Mouse (Mus musculus) gonadal fat pad, adult 2 months (tissue): ENCODE data around the gene Ccdc63. TPM values are rescaled to one million over a fixed set of nuclear protein-coding genes. Genes with fewer than 3 reads are reported as not detected.
"Not testable (repeated sequence)": the region's sequence is repeated elsewhere in the genome, so short reads cannot be mapped to it uniquely, and the experiment has no call there.

Experiments used
- DNase-seq: peaks from one replicate; pipeline ENCODE4 v3.0.0-alpha.2; 2012; ENCODE audit warnings: low read depth
- polyA plus RNA-seq: library from polyadenylated mRNA; depleted of rRNA; stranded (reverse); fragments of >200 nt; gene quantifications from 2 replicates; pipeline ENCODE4 v1.2.3, GENCODE M21; 2012; rRNA removed

Gene Ccdc63
- 0.41 and 0.69 TPM in 2 replicates for polyA plus RNA-seq

DNA sequence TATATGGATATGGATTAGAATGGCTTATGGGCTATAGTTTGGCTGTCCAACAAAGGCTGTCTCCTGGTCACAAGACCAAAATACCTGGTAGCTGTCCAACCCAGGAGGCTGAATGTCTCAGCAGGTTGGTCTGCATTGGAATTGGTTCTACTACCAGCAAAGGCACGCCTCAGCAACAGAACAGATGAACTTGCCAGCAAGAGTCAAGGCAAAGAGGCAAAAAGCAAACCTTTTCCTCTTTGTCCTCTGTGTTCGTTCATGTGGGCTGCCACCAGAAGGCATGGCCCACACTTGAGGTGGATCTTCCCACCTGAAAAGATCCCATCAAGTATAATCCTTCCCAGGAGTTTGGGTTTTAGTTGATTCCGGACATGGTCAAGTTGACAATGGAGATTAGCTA, at the start of gene Ccdc63:
Gene Ccdc63, minus strand, starts transcription at position 101 of the 400 bp plus-strand sequence.
- no peak for DNase-seq

DNA sequence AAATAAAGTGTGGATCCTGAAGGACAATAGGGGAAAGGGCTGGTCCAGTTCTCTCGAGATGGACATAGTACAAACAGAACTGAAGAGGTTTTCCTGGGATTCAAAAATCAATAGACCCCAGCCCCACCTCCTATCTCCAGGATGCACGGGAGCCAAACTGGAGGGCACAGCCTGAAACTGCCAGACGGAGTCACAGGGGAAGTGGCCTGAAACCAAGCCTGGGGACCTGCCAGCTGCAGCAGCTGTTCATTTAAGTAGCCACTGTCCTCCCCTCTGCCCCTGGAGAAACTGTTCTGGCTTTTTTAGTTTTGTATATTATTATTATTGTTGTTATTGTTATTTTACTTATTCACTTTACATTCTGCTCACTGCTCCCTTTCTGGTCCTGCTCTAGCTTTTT, 48.5 kb upstream of the Ccdc63 start:
- DNase-seq = no peak

DNA sequence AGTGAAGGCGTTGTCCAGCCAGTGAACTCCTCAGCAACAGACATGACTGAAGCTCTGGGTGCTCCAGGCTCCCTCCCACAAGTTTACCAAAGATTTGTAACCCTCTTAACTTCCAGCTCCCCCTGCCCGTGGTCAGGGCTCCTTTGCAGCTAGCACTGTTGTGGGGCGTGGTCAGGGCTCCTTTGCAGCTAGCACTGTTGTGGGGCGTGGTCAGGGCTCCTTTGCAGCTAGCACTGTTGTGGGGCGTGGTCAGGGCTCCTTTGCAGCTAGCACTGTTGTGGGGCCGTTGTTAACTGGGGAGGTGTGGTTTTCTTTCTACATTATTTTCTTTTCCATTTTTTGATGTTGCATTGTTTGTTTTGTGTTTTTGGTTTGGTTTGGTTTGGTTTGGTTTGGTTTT, 44.2 kb upstream of the Ccdc63 start:
- DNase-seq = not testable (repeated sequence)

DNA sequence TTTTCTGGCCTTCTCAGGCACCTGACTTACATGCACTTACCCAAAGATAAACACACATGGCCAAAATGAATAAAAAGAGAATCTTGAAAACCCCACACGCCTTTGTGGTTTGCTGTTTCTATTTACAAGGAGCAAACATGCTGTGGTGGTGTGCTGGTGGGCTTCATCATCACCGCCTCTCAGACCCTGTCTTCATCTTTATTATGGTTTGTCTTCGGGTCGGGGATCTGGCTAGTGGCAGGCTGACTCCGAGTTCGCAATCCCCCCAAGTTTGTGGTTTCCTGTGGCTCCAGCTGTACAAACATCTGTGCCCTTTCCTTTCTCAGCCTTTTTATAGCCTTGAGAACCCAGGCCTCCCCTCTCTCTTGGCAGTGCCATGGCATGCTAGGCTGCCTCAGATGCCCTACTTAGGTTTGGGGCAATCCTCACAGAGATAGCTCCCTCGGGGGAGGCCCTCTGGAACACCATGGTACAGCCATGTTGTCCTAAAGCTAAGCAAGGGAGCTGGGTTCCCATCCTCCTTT, 43.7 kb upstream of the Ccdc63 start:
- no peak for DNase-seq

DNA sequence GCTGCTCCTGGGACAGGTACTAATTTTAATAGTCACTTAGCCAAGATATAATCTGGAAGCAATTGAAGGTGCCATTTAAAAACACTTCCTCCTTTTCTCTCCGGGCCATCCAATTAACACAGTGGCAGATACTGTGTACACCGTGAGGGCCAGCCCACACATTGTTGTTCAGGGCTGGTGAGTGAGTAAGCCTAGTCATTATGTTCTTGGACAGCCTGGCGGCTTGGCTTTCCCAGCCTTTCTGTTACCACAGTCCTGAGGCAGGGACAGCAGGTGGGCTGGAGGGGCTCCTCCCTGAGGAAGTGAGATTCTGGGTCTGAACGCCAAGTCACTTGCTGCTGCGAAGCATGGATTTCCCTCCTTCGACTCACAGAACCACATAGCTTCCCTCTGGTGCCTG, 39.0 kb upstream of the Ccdc63 start:
- DNase-seq = no peak

DNA sequence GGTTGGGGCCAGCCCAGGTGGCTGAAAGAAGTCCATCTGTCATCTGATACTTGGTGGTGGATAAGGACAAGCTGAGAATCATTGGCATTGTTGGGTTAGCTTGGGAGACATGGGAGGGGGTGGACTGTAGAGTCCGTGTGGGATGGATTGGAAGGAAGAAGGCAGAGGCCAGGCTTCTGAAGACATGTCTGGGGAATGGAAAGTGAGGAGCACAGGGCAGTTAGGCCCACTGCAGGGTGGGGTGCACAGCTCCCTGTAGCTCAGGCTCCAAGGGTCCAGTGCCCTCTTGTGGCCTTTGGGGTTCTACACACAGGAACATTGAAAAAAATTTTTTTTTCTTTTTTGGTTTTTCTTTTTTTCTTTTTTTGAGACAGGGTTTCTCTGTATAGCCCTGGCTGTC, 35.8 kb upstream of the Ccdc63 start:
- DNase-seq = no peak

DNA sequence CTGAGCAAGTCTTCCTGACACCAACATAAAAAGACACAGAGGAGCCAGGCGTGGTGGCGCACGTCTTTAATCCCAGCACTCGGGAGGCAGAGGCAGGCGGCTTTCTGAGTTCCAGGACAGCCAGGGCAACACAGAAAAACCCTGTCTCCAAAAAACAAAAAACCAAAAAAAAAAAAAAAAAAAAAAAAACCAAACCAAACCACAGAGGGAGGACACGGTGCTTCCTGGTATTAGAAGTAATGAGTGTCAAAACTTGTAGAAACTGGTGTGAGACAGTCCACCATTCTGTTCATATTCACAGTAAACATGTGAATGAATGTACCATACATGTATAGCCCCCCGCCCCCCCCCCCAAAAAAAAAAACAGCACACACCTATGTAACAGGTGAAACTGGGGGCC, 35.3 kb upstream of the Ccdc63 start:
- DNase-seq = no peak

DNA sequence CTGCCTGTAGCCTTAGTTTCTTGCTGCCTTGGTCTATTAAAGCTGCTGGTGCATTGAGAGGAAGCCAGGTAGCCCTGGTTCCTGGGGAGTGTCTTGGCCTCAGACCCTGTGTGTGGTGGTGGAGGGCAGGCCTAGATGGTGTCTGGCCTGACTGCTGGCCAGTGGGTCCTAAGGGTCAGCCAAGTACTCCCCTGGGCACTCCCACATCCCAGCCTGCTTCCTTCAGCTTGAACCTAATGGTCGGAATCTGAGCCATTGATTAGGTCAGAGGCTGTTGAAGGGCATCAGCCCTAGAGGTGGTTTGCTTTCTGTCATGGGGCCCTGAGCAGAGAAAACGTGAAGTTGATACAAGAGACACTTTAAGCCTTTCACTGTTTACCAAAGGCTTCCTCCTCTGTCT, 34.8 kb upstream of the Ccdc63 start:
- DNase-seq = no peak

DNA sequence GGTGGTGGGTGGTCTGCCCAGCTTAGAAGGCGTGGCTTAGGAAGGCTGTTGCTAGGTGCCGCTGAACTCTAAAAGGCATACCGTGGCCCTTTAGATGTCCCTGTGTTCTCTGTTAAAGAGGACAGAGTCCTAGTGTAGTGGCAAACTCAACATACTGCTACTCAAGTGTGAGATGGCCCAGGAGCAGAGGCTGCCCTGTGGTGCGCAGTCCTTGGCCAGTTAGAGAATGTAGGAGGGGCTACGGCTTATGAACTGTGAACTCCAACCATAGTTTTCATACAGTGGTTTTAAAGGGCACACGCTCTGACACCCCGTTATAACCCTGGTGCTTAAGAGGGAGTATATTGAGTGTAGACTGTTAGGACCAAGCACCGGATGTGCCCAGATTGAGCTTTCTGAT, 30.4 kb upstream of the Ccdc63 start:
- no peak for DNase-seq

DNA sequence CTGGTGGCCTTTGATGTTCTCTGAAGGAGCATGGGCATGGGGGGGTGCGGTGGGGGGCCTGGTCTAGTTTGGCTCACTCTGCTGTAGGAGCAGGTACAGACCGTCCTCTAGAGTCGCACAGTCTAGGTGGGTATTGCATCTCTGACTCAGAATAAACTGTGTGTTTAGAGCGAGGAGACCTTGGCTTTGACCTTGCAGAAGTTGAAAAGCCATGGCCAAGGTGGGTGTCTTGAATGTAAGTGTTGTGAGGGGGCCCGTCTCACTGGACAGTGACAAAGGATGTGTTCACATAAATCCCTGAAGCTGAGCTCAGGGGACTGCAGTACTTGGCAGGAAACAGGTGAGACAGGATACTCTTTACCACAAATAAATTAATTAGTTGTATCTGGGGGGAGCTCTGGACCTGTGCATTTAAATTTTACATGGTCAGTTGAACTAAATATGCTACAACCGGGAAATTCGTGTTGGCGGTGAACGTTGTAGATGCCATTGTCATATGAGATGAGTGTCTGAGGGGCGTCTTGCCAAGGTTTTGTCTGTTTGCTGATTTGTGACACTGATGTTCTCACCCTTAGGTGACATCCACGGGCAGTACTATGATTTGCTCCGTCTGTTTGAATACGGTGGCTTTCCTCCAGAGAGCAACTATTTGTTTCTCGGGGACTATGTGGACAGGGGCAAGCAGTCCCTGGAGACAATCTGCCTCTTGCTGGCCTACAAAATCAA, 27.9 kb upstream of the Ccdc63 start:
- DNase-seq = no peak

DNA sequence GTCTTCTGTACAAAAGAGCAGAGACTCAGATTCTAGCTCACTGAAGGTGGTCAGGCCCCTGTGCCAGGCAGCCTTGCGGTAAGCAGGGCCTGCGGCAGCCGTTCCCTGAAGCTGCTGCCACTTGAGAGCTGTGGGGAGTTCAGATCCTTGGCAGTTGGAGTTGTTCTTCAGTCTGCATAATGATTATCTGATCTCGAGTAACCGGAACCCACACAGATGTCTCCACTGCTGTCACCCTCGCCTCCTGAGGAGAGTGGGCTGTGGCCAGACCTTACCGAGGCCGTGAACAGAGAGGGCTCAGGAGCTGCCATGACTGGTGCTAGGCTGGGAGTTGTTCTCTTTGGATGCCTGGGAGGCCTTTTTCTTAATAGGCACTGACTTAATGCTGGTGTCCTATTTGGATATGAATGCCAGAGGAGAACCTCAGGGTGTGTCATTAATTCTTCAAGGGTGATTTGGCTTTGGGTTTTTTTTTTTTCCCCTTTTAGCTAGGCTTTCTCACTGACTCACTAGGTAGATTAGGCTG, 26.1 kb upstream of the Ccdc63 start:
- no peak for DNase-seq

DNA sequence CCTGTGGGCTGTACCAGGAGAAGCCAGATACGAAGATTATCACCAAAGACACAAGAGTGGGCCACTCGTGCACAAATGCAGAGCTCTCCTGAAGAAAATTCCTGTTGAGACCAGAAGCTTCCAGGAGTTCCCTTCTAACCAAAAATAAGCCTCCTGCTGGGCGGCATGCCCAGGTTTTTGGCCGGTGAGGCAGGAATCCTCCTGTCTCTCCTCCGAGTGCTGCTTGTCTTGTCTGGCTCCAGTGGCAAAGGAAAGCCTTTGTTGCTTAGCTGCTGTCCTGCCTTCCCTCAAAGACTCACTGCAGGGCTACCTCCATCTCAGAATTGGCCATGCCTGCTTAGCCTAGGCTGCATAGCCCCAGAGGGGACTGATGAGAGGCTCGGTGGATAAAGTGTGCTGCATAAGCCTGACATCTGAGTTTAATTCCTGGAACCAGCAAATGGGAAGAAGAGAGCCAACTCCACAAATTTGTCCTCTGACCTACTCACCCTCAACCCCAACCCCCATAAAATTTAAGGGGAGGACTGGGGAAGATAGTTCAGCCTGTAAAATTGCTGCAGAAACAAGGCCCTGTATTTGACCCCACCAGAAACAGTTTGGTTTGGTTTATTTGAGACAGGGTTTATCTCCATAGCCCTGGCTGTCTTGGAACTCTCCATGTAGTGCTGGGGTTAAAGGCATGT, 24.8 kb upstream of the Ccdc63 start:
- no peak for DNase-seq

DNA sequence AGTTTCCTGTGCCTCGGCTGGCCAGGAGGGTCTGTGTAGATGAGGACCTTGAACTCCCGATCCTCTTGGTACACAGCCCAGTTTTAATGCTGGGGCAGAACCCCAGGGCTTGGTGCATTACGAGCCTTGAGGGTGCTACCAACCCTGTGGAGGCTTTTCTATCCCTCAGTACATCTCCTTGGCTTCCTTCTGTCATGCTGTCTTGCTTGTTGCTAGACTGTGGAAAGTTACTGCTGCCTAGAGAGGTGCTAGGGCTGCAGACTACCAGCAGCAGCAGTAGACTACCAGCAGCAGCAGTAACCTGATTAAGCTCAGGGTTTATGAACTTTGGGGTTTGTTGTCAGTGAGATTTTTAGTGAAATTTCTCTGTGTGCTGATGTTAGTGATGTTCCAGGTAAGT, 23.4 kb upstream of the Ccdc63 start:
- DNase-seq = no peak

DNA sequence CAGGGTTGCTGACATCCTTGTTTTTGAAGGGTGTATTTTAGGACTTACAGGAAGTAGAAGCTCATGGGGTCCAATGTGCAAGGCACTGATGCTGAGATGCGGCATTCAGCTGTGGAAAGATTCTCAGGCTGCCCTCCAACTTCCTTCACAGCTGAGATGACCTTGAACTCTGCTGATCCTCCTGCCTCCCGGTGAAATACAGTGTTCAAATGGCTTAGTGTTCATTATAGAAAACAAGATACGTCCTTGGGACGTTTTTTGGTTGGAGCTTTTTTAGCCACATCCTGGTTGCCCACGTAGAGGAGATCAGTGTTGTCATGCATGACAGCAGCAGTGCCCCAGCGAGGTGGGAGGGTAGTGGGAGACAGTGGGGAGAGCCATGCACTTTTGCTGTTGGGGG, 22.6 kb upstream of the Ccdc63 start:
- DNase-seq = no peak

DNA sequence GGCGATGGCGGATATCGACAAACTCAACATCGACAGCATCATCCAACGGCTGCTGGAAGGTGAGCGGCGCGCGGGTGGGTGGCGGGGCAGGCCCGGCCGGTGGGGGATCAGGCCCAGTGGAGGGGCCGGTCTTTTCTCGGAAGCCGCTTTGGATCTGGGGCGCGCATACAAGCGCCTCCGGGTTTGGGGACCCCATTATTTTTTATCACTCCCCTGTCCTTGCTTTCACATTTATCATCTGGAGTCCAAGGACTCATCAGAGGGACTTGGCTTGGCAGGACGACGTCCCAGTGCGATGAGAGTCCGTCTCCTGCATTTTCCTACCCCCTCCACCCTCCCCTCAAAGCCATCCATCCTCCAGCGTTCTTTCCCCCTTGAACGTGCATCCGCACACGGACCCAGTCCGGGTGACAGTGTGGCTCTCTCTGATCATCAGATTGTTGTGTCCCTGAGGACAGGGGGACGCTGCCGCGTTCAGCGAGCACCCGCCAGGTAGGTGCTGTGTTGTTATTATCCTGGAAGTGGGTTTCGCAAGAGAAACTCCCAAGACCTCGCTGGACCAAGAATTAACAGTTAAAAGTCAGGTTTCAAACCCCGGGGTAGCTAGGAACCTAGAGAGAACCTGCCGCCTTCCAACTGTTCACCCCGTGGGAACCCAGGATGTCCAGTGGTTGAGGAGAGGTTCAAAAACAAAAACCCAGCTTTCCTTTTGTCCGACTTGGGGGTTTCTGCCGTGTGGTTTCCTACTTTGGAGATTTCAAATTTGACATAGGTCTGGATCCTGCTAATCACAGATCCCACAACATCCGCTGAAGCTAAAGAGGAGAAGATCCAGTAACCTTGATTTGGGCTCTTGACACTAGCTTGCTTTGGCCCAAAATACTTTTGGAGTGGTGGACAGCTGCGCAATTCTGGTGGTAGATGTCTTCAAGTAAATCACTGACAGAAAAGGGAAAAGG, 18.2 kb upstream of the Ccdc63 start:
- no peak for DNase-seq

DNA sequence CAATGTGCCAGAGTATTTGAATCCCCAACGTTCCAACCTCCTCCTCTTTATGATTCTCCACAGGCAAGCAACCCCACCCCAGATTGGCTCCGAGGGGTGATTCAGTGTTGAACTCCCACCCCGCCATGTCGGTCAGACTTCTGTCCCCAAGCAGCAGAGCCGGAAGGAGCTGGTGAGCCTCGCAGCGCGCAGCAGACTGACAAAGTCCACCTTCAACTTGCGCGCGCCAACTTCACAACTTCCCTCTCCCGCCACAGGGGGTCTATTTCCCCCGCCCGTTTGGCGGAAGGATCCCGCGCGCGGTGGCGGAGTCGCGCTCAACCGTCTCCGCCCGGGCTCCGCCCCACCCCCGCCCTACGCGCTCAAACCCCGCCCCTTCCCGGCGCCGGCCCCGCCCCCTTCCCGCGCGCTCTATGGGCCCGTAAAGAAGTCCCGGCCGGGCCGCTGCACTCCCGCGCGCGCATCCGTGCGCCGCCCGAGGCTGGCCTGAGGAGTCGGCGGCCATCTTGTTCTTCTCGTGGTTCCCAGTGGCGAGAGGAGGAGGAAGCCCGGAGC, 17.3 kb upstream of the Ccdc63 start, which contains the start of gene Ppp1cc:
Gene Ppp1cc, plus strand, starts transcription at position 452 of the 555 bp plus-strand sequence.
- no peak for DNase-seq

DNA sequence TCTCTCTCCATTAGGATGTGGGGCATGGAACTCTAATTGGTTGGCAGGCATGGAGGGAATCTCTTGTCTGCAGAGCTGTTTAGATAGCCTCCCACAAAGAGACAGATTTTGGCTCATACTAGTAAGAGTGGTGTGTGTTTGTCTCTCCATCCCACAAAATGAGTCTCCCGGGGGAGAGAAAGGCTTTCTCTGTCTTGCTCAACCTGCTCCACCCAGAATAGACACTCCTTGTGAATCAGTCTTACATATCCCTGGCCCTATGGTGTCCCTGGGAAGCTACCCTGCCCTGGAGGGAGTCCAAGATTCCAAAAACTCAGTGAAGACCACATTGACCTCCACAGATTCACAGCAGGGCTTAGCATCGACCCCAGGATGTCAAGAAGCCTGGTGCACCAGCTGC, 15.9 kb upstream of the Ccdc63 start:
- no peak for DNase-seq

DNA sequence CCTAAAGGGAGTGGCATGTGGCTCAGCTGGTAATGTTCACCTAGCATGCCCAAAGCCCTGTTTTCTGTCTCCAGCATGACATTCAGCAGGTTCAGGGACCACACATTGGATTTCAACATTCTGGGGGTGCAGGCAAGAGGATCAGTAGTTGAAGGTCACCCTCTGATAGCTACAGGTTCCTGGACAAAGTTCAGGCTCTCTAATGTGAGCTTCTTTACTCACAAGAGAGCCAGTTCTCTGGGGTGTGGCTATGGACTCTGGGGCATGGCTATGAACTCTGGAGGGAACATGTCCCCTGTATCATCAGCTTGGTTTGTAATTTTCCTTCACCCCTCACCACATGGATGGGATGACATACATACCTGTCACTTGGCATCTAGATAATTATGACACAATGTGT, 15.0 kb upstream of the Ccdc63 start:
- DNase-seq = no peak

DNA sequence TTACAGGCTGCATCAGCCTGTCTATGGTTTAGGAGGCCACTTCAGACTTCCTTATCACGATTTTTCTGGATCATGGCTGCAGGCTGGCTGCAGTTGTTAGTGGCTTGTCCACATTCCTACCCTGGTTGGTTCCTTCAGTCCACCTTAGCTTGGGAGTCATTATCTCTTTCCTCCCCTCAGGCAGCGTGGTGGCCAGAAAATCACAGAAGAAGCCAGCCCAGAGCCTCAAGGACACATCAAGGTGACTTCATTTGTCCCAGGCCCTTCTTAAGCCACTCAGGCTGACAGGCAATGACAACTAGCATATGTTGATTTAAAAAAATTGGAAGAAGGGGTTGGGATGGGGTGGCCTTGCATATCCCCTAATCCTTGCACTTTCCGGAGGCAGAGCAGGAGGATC, 14.2 kb upstream of the Ccdc63 start:
- DNase-seq = no peak

DNA sequence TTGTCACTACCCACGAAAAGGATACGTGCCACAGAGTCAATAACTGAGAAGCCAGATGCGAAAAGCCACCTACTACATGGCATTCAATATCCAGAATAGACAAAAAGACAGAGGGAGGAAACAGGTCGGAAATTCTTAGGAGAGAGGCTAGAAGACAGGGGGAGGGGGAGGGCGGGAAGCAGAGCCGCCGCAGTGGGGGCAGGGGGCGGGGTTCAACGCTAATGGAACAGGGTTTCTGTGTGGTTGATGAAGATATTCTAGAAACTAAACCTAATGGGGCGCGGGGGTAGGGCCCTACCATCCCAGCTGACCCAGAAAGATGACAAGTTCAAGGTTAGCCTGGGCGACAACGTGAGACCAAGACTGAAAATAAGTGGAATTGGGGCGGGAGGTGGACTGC, 13.4 kb upstream of the Ccdc63 start:
- no peak for DNase-seq

DNA sequence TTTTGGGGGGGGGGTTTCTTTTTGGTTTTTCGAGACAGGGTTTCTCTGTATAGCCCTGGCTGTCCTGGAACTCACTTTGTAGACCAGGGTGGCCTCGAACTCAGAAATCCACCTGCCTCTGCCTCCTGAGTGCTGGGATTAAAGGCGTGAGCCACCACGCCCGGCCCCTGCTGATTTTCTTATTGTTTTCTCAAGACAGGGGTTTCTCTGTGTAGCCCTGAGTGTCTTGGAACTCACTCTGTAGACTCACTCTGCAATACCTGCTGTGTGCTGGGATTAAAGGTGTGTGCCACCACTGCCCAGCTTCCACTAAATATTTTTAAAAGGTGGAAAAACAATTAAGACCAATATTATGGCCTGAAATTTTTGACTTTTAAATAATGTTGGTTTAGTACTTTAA, 11.9 kb upstream of the Ccdc63 start:
- DNase-seq = not testable (repeated sequence)

DNA sequence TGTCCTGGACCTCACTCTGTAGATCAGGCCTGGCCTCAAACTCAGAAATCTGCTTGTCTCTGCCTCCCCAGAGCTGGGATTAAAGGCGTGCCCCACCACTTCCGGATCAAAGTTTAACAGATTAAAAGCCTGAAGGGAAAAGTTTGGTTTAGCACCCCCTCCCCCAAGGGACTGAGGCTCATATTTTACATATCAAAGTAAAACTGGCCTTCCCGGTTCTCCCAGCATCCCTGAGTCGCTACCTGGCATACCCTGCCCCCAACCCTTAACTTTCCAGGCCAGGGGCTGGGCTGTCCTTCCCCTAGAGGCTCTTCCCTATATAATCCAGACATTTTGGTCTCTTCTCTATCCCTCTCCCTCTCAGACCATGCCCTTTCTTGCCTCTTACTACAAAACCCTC, 8.6 kb upstream of the Ccdc63 start:
- no peak for DNase-seq
